Mouse (Mus musculus) neural tube, embryonic 13.5 days (tissue): ENCODE measurements around the gene Pamr1. TPM values are rescaled to one million over a fixed set of nuclear protein-coding genes. Genes with fewer than 3 reads are reported as not detected.

Source experiments
- ATAC-seq: fragments of 200-750 bp; cut with Nextera tagmentation; 2 replicates; pipeline ENCODE4 v1.8.0; 2017; ENCODE audit warnings: low read depth, mild to moderate bottlenecking, moderate TSS enrichment, moderate library complexity
- H3K27ac ChIP-seq: fragments of 300-500 bp; sonication (generic); replicated peaks from 2 replicates; pipeline ENCODE4 v1.5.1; 2015; ENCODE audit warnings: moderate library complexity, mild to moderate bottlenecking, inconsistent platforms
- H3K27me3 ChIP-seq: fragments of 300-500 bp; sonication (generic); 2 replicates; pipeline ENCODE4 v1.6.1; 2015; ENCODE audit warnings: mild to moderate bottlenecking, inconsistent platforms
- H3K36me3 ChIP-seq: fragments of 300-500 bp; sonication (generic); 2 replicates; pipeline ENCODE4 v1.6.1; 2015; ENCODE audit warnings: mild to moderate bottlenecking, inconsistent platforms
- H3K4me1 ChIP-seq: fragments of 300-500 bp; sonication (generic); replicated peaks from 2 replicates; pipeline ENCODE4 v1.6.1; 2015; ENCODE audit warnings: inconsistent platforms
- H3K4me2 ChIP-seq: fragments of 300-500 bp; sonication (generic); 2 replicates; pipeline ENCODE4 v1.6.1; 2015; ENCODE audit warnings: inconsistent platforms, mild to moderate bottlenecking, moderate library complexity
- H3K4me3 ChIP-seq: fragments of 300-500 bp; sonication (generic); 2 replicates; pipeline ENCODE4 v1.5.1; 2015; ENCODE audit warnings: mild to moderate bottlenecking, inconsistent platforms
- H3K9ac ChIP-seq: fragments of 300-500 bp; sonication (generic); 2 replicates; pipeline ENCODE4 v1.6.1; 2015; ENCODE audit warnings: moderate library complexity, mild to moderate bottlenecking, inconsistent platforms
- H3K9me3 ChIP-seq: fragments of 300-500 bp; sonication (generic); 2 replicates; pipeline ENCODE4 v1.6.1; 2016; ENCODE audit warnings: inconsistent platforms
- WGBS: fragments of 180-500 bp; shearing (Covaris S2); methylation state at CpG from one replicate; pipeline ENCODE4 v1.1.7; 2015; 5-methylcytosine and 5-hydroxymethylcytosine counted together
- polyA plus RNA-seq: library from polyadenylated mRNA; unstranded; fragments of >200 nt; fragmentation: Nextera tagmentation; extraction: Ambion mirVana; gene quantifications from 2 replicates; pipeline ENCODE4 v1.2.1, GENCODE M21; 2015

Pamr1 gene
- polyA plus RNA-seq, 1 experiment from 2014 or later: 6.3 TPM

DNA sequence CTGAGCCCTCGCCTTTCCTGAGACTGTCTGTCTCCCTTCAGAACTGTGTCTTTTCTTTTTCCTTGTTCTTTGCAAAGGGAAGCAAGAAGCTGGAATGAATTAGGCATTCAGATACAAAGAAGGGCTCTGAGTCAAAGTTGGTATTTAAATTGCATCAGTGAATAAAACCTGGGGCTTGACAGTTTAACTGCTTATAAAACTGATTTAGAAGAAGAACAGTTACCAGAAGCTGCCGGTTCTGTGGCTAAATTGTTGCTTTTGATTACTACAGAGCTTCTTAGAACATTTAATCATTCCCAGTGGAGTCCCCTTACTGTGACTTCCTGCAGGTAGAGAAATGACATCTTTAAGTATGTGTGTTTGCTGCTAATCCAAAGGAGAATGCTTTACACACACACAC lies 124.8 kb downstream of the Pamr1 start:
- peaks cover 46% of the 10 kb centered on the region for H3K4me1 ChIP-seq
- H3K36me3 ChIP-seq: no peaks in the 10 kb centered on the region
- no peak overlapping the region for H3K4me3 ChIP-seq
- 20% methylated on average over 2 of the region's 2 CpGs for WGBS
- peak overlapping the region; percentile 74 for H3K27ac ChIP-seq
- H3K4me2 ChIP-seq: no peak overlapping the region
- ATAC-seq: peak; percentile 47; the same call in 1 of the 2 replicates
- no peak overlapping the region for H3K9ac ChIP-seq
- H3K9me3 ChIP-seq: no peaks in the 10 kb centered on the region
- H3K27me3 ChIP-seq: no peaks in the 10 kb centered on the region

DNA sequence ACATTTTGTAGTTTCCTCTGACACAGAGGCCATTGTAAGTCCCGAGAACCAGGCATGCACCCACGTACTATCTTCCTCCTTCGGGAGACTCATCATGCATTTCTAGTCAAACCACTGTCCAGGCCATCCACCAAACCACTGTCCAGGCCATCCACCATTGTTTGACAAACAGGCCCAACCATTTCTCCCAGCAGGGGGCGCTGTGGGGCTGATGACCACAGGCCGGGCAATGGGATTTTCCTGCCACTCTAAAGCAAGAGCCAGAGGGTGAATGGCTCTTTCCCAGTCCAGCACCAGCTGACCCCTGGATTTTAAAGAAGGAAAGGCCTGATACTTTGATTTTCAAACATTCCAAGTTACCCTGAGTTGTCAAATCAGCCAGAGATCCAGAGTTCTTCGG lies 125.5 kb downstream of the Pamr1 start:
- no peak overlapping the region for H3K4me2 ChIP-seq
- no peaks in the 10 kb centered on the region for H3K36me3 ChIP-seq
- H3K4me1 ChIP-seq: peaks cover 42% of the 10 kb centered on the region
- 0 out of 2 replicates have a peak, but pooled peaks have one; percentile 17 for ATAC-seq
- H3K9me3 ChIP-seq: no peaks in the 10 kb centered on the region
- peak overlapping the region; percentile 74 for H3K27ac ChIP-seq
- no peak overlapping the region for H3K9ac ChIP-seq
- no peak overlapping the region for H3K4me3 ChIP-seq
- no peaks in the 10 kb centered on the region for H3K27me3 ChIP-seq
- 70% methylated on average over 6 of the region's 6 CpGs for WGBS

DNA sequence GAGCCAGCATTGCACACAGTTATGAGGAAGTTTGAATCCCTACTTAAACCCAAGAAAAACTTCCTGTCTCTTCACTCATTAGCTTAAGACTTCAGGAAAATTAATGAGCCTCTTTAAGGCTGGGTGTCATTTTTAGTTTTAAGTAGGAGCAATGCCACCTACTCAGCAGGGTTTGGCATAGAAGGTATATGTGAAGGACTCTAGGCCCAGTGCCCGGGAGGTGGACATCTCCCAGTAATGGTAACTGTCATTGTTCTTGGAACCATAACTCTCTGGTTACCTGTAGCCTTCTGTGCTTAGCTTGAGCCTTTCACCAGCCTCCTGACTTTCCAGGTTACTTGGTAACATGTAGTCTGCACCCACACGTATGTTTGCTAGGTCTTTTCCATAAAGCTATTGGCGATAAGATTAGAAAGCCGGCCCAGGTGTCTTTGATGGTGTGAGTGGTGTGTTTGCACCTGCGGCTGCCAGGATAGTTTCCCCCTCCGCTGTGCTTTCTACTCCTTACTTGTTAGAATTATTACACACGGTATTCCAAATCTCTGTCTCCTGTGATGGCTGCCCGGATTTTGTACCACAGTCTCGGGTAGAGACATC lies 127.0 kb downstream of the Pamr1 start:
- WGBS: 91% methylated on average over 9 of the region's 9 CpGs
- Histone ChIP-seq H3K4me2 (no peak overlapping the region), H3K27ac (no peak overlapping the region), H3K9me3 (no peaks in the 10 kb centered on the region), H3K27me3 (no peaks in the 10 kb centered on the region), H3K4me1 (peaks cover 48% of the 10 kb centered on the region), H3K9ac (no peak overlapping the region), H3K4me3 (no peak overlapping the region), H3K36me3 (no peaks in the 10 kb centered on the region)
- ATAC-seq: no peak

DNA sequence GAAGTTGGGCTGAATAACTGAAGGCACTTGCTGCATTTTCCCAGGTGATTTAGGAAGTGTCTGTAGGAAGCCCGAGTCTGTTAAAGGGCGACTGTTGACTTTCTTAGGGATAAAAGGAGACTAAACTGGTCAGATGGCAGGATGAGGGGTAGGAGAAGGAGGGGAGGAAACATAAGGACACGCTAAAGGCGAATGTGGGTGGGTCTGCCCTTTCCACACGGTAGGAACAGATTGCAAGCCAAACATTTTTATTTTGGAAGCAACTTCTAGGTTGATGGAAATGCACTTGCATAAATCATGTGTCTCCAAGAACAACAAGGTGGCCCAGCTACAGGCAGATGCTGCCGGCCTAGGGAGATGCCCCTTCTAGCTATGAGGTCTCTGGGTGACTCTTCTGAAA lies 127.6 kb downstream of the Pamr1 start:
- H3K9ac ChIP-seq: no peak overlapping the region
- ATAC-seq: no peak
- no peak overlapping the region for H3K4me2 ChIP-seq
- H3K27ac ChIP-seq: no peak overlapping the region
- no peak overlapping the region for H3K4me3 ChIP-seq
- WGBS: 77% methylated on average over 6 of the region's 6 CpGs
- no peaks in the 10 kb centered on the region for H3K27me3 ChIP-seq
- H3K36me3 ChIP-seq: no peaks in the 10 kb centered on the region
- peaks cover 52% of the 10 kb centered on the region for H3K4me1 ChIP-seq
- no peaks in the 10 kb centered on the region for H3K9me3 ChIP-seq

DNA sequence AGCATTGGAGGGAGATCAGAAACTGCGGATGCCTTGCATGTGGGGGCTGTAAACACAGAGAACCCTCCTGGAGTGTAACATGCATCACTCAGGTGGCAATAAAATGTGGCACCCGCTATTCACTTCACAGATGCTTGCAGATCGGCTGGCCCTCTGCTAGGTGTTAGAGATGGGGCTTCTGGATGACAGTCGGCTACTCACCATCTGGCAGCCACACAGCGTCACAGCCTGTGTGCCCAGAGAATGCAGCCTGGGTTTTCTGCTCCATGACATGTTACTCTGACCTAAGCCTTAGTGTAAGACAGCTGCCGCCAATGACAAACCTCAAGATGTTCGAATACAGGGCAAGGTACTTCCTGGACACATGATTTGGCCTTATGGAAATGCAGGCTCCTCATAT lies 131.5 kb downstream of the Pamr1 start:
- peaks cover 26% of the 10 kb centered on the region for H3K4me1 ChIP-seq
- H3K4me2 ChIP-seq: no peak overlapping the region
- no peaks in the 10 kb centered on the region for H3K36me3 ChIP-seq
- H3K4me3 ChIP-seq: no peak overlapping the region
- no peak overlapping the region for H3K9ac ChIP-seq
- WGBS: 59% methylated on average over 7 of the region's 7 CpGs
- H3K27me3 ChIP-seq: no peaks in the 10 kb centered on the region
- no peaks in the 10 kb centered on the region for H3K9me3 ChIP-seq
- H3K27ac ChIP-seq: no peak overlapping the region
- ATAC-seq: no peak

DNA sequence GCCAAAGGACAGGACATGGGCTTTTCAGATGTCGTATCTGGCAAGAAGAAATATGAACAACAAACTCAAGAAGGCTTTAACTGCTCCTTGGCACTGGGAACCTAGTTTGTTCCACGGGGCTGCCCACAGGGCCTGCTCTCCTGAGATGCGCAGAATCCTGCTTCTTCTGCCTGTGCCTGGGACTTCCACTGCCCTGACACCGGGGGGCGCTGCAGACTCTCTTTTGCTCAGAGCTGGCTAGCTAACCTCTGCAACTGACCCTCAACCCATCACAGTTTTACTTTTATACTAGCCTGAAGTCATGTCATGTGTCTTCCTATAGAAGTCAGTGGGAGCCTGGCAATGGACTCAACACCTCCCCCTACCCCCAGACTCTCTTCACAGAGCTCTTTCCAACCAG lies 132.4 kb downstream of the Pamr1 start:
- H3K27ac ChIP-seq: no peak overlapping the region
- WGBS: 50% methylated on average over 5 of the region's 5 CpGs
- no peaks in the 10 kb centered on the region for H3K27me3 ChIP-seq
- H3K9ac ChIP-seq: no peak overlapping the region
- H3K4me3 ChIP-seq: no peak overlapping the region
- H3K36me3 ChIP-seq: no peaks in the 10 kb centered on the region
- H3K9me3 ChIP-seq: no peaks in the 10 kb centered on the region
- ATAC-seq: no peak
- H3K4me2 ChIP-seq: no peak overlapping the region
- H3K4me1 ChIP-seq: peaks cover 24% of the 10 kb centered on the region

DNA sequence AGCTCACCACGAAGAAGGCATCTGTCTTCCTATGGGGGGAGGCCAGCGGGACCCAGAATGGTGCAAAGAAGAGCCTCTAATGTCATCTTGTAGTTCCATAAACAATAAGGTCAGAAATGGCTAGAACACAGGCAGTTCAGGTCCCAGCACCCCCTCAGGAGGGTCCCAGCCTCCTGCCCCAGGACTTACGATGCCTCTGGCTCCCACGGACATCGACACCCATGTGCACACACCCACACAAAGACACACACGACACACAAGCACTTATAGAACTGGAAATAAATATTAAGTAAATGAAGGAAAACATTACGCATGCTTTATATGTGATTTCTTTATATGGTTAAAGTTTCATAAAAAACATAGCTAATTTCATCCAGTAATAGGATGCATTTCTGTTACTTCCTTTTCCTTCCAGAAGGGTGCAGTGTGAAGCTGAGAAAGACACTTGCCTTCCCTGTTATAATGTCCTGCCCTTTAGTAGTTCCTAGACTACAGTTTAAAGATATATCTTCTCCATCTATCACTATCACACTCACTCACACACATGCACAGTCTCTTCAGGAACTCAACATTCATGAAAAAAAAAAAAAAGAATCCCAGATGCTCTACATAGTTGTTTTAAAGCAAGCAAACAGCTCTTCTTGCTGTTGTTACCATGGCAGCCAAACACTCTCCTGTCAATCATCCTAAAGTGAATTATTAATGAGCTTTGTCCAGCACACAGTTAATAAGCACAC lies 135.7 kb downstream of the Pamr1 start:
- ATAC-seq: peak; percentile 52; the same call in 1 of the 2 replicates
- Histone ChIP-seq H3K4me3 (no peak overlapping the region), H3K4me1 (peaks cover 24% of the 10 kb centered on the region), H3K36me3 (no peaks in the 10 kb centered on the region), H3K9ac (no peak overlapping the region), H3K4me2 (no peak overlapping the region), H3K27me3 (no peaks in the 10 kb centered on the region), H3K9me3 (no peaks in the 10 kb centered on the region), H3K27ac (peak overlapping the region; percentile 35; the same call in 1 of the 2 replicates)
- WGBS: 84% methylated on average over 7 of the region's 7 CpGs

DNA sequence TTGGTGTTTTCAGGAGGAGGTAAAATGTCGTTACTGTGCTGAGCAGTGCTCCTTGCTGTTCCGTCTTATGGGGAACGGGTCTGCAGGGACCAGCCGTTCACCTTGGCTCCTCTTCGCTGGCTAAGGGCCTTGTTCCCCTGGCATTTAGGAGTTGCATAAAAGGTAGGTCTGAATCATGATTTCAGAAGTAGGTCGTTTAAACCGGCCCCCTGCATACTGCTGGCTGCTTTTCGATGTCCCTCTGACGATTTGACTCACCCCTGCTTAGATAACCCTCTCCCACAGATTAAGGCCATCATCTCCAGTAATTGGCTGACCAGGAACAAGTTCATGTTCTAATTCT lies 136.3 kb downstream of the Pamr1 start:
- no peak overlapping the region for H3K4me2 ChIP-seq
- H3K9ac ChIP-seq: no peak overlapping the region
- H3K27ac ChIP-seq: peak overlapping the region; percentile 35; the same call in 1 of the 2 replicates
- WGBS: 59% methylated on average over 9 of the region's 9 CpGs
- H3K36me3 ChIP-seq: no peaks in the 10 kb centered on the region
- H3K4me1 ChIP-seq: peaks cover 24% of the 10 kb centered on the region
- 0 out of 2 replicates have a peak, but pooled peaks have one; percentile 41 for ATAC-seq
- no peak overlapping the region for H3K4me3 ChIP-seq
- H3K27me3 ChIP-seq: no peaks in the 10 kb centered on the region
- no peaks in the 10 kb centered on the region for H3K9me3 ChIP-seq

Other genes starting within 250 kb of the Pamr1 start
- gene Trim44, start 142.2 kb upstream of the Pamr1 start, polyA plus RNA-seq: 54.8 and 65.5 TPM in 2 replicates
- gene Fjx1, start 97.5 kb upstream of the Pamr1 start, polyA plus RNA-seq: 38.0 and 40.5 TPM in 2 replicates
- 18.8 and 22.5 TPM in 2 replicates for gene Slc1a2, start 108.6 kb downstream of the Pamr1 start, polyA plus RNA-seq